Mouse (Mus musculus): Measurements from ENCODE around the gene Sox13. TPM values are rescaled to one million over a fixed set of nuclear protein-coding genes. Genes with fewer than 3 reads are reported as not detected.

The Sox13 gene
- total and polyA plus RNA-seq, 3 experiments = 0.34 to 1.4 (median 0.90) TPM

- in situ Hi-C loops (cut with MboI; ENCODE audit: low pct_ligation_motif_present, low pct_unique_long_range_greater_than_20kb, low sequenced_read_pairs) (no loop called here), dilution Hi-C loops (cut with MboI; ENCODE audit: extremely low pct_ligation_motif_present, extremely low pct_unique_long_range_greater_than_20kb, low sequenced_read_pairs) (no loop called here)
- H3K9ac ChIP-seq (ENCODE audit: insufficient read depth, low read depth) = no peak overlapping the region
- peaks cover 64% of the 10 kb centered on the region for H3K27me3 ChIP-seq (replicated peaks)
- TF ChIP-seq POLR2AphosphoS2 (IDR thresholded peaks at IDR 0.05; ENCODE audit: low read depth, low read length) (no peak), USF1 (IDR thresholded peaks at IDR 0.05; ENCODE audit: low read depth, low read length) (no peak), SMC3 (IDR thresholded peaks at IDR 0.05; ENCODE audit: low read depth, low read length) (no peak), ZC3H11A (IDR thresholded peaks at IDR 0.05; ENCODE audit: low read depth, low read length) (no peak), TBP (conservative IDR thresholded peaks at IDR 0.05; ENCODE audit: low read depth, low read length) (no peak), MXI1 (IDR thresholded peaks at IDR 0.05; ENCODE audit: low read depth, low read length) (no peak), CTCF (conservative IDR thresholded peaks at IDR 0.05 in 1 of 2, IDR thresholded peaks at IDR 0.05 in 1 of 2; ENCODE audit: low read depth in 2 of 2, low read length in 2 of 2) (no peak), IRF4 (IDR thresholded peaks at IDR 0.05; ENCODE audit: low read depth, low read length) (no peak), MAFK (IDR thresholded peaks at IDR 0.05; ENCODE audit: insufficient replicate concordance, low read length) (no peak), NELFE (IDR thresholded peaks at IDR 0.05; ENCODE audit: low read depth, low read length) (no peak), USF2 (conservative IDR thresholded peaks at IDR 0.05; ENCODE audit: low read depth, low read length) (no peak), SIN3A (IDR thresholded peaks at IDR 0.05; ENCODE audit: low read length) (no peak), JUN (IDR thresholded peaks at IDR 0.05; ENCODE audit: insufficient read depth, low read depth, low read length) (no peak), CHD2 (IDR thresholded peaks at IDR 0.05; ENCODE audit: low read length) (no peak), RCOR1 (conservative IDR thresholded peaks at IDR 0.05; ENCODE audit: low read depth, low read length) (no peak), KAT2A (IDR thresholded peaks at IDR 0.05; ENCODE audit: insufficient replicate concordance, low read length) (no peak), EP300 (IDR thresholded peaks at IDR 0.05; ENCODE audit: low read length) (no peak), PAX5 (IDR thresholded peaks at IDR 0.05; ENCODE audit: low read length) (no peak), MAX (IDR thresholded peaks at IDR 0.05; ENCODE audit: low read length) (no peak)
- H3K9me3 ChIP-seq (replicated peaks; ENCODE audit: low read length) = peaks cover 4% of the 10 kb centered on the region
- H3K36me3 ChIP-seq (replicated peaks in 1 of 2; ENCODE audit: control insufficient read depth in 1 of 2, insufficient read depth in 1 of 2, low read length in 1 of 2) = no peaks in the 10 kb centered on the region
- no peak overlapping the region for H3K27ac ChIP-seq (ENCODE audit: insufficient read depth, low read depth)
- DNase-seq (ENCODE audit: extremely low read depth) = no peak
- no peaks in the 10 kb centered on the region for H3K4me1 ChIP-seq (ENCODE audit: control insufficient read depth in 1 of 2, insufficient read depth in 2 of 2)
- no peak overlapping the region for H3K4me3 ChIP-seq (replicated peaks in 1 of 3; ENCODE audit: low read depth in 2 of 3, low read length in 2 of 3, poor library complexity in 1 of 3)
- H3K79me2 ChIP-seq (replicated peaks; ENCODE audit: control insufficient read depth, extremely low read depth, insufficient read depth, poor library complexity, severe bottlenecking) = no peaks in the 10 kb centered on the region
- H3K4me2 ChIP-seq (ENCODE audit: insufficient read depth, low read depth, poor library complexity, severe bottlenecking) = no peak overlapping the region
These were observed 20.1 kb upstream of the Sox13 start for GRCm38 (mm10) chr1:133444315-133444714.

GRCm38 (mm10) chr1:133437916-133438683, 13.9 kb upstream of the Sox13 start:
- no peak for TF ChIP-seq MYC (IDR thresholded peaks at IDR 0.05; ENCODE audit: low read depth, low read length)
- no peak for TF ChIP-seq IRF4 (IDR thresholded peaks at IDR 0.05; ENCODE audit: low read depth, low read length)
- peak; percentile 68 for TF ChIP-seq ELF1 (IDR thresholded peaks at IDR 0.05; ENCODE audit: low read depth, low read length)
- no peaks in the 10 kb centered on the region for H3K9me3 ChIP-seq (replicated peaks; ENCODE audit: low read length)
- H3K79me2 ChIP-seq (replicated peaks; ENCODE audit: control insufficient read depth, extremely low read depth, insufficient read depth, poor library complexity, severe bottlenecking) = no peaks in the 10 kb centered on the region
- DNase-seq (ENCODE audit: extremely low read depth) = no peak
- dilution Hi-C loops (cut with MboI; ENCODE audit: extremely low pct_ligation_motif_present, extremely low pct_unique_long_range_greater_than_20kb, low sequenced_read_pairs) (no loop called here), in situ Hi-C loops (cut with MboI; ENCODE audit: low pct_ligation_motif_present, low pct_unique_long_range_greater_than_20kb, low sequenced_read_pairs) (no loop called here)
- no peaks in the 10 kb centered on the region for H3K36me3 ChIP-seq (replicated peaks in 1 of 2; ENCODE audit: control insufficient read depth in 1 of 2, insufficient read depth in 1 of 2, low read length in 1 of 2)
- H3K27me3 ChIP-seq (replicated peaks) = peaks cover 55% of the 10 kb centered on the region
- no peak overlapping the region for H3K4me3 ChIP-seq (replicated peaks in 1 of 3; ENCODE audit: low read depth in 2 of 3, low read length in 2 of 3, poor library complexity in 1 of 3)
- no peak overlapping the region for H3K27ac ChIP-seq (ENCODE audit: insufficient read depth, low read depth)
- H3K4me1 ChIP-seq (ENCODE audit: control insufficient read depth in 1 of 2, insufficient read depth in 2 of 2) = no peaks in the 10 kb centered on the region
- no peak overlapping the region for H3K4me2 ChIP-seq (ENCODE audit: insufficient read depth, low read depth, poor library complexity, severe bottlenecking)
- no peak overlapping the region for H3K9ac ChIP-seq (ENCODE audit: insufficient read depth, low read depth)

Measured in CH12.LX (cell line).